Mouse (Mus musculus): ENCODE data around the gene Irf8. TPM values are rescaled to one million over a fixed set of nuclear protein-coding genes. Genes with fewer than 3 reads are reported as not detected.

Irf8 gene
- polyA plus RNA-seq, 1 experiment: 50.7 TPM

DNA sequence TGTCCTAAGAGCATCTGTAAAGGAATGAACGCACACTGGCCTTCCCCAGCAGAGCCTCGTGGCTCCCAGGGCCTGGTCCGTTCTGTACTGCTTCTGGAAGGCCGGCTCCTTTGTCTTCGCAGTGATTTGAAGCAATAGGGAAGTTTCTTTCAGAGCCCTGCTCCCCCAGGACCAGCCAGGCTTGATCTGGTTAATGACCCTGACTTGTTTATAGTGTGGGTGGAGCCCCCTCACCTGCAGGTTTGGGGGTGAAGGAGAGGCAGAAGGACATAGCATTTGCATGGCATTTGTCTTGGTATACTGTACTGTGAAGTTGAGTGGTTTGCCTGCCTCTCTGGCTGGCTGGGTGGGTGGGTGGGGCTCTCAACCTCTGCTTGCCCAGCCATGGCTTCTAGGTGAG, 8.3 kb downstream of the Irf8 start:
- H3K4me3 ChIP-seq (replicated peaks): peak overlapping the region; percentile 51
- peaks cover 12% of the 10 kb centered on the region for H3K9me3 ChIP-seq
- no peak for TF ChIP-seq GATA1 (IDR thresholded peaks at IDR 0.05; ENCODE audit: borderline replicate concordance, low read length)
- no peak for TF ChIP-seq FLI1 (IDR thresholded peaks at IDR 0.05; ENCODE audit: low read length)
- H3K27me3 ChIP-seq (replicated peaks): peaks cover 16% of the 10 kb centered on the region
- H3K4me1 ChIP-seq: peaks cover 73% of the 10 kb centered on the region
- peaks cover 28% of the 10 kb centered on the region for H3K36me3 ChIP-seq (replicated peaks; ENCODE audit: low read length)

DNA sequence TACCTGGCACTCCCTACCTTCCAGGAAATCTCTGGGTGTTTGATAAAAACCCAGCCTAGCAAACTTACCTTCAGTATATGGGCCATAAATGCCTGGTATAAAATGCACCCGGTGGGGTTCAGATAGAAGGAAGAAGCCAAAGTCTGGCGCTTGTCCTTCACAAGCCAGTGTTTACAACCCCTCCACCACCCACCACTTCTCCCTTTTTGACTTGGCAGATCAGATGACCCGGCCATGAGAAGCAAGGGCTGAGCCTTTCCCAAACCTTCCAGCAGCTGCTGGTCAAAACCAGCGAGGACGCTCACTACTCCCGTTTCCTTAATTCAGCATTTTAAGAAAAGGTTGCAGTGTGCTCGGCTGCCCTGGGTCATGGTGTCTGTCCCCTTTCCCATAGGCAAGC, 9.1 kb downstream of the Irf8 start:
- peaks cover 8% of the 10 kb centered on the region for H3K27me3 ChIP-seq (replicated peaks)
- peaks cover 21% of the 10 kb centered on the region for H3K36me3 ChIP-seq (replicated peaks; ENCODE audit: low read length)
- H3K4me3 ChIP-seq (replicated peaks): no peak overlapping the region
- peaks cover 4% of the 10 kb centered on the region; the same call in 1 of the 2 replicates for H3K9me3 ChIP-seq
- peaks cover 72% of the 10 kb centered on the region for H3K4me1 ChIP-seq
- TF ChIP-seq FLI1 (IDR thresholded peaks at IDR 0.05; ENCODE audit: low read length) (no peak), GATA1 (IDR thresholded peaks at IDR 0.05; ENCODE audit: borderline replicate concordance, low read length) (no peak)

DNA sequence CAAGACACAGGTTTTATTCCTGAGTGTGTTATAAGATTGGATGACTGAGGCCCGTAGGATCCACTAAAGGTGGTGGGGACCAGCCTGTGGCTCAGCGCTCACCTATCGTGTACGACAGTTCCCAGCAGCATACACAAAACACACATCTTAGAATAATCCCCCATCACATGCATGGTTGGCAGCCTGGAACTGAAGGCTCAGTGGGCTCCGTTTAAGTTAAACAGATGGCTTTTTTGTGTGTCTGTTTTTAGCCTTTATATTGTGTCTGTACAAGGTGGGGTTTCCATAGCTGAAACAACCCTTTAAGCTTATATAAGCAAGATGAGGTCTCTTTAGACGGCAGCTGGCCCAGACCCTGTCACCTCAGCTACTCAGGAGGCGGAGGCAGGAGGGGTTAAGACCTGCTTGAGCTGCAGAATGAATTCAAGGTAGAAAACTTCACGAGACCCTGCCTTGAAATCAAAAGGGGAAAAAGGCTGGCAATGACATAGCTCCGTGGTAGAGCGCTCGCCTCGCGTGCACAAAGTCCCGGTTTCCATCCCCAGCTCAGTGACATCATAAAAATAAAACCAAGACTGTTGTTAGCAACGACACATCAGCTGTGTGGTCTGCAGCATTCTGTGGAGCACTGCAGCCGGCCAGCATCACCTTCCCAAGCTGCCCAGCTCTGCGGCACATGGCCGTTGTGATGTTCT, 10.0 kb downstream of the Irf8 start:
- H3K36me3 ChIP-seq (replicated peaks; ENCODE audit: low read length): peaks cover 14% of the 10 kb centered on the region
- H3K27me3 ChIP-seq (replicated peaks): no peaks in the 10 kb centered on the region
- no peaks in the 10 kb centered on the region for H3K9me3 ChIP-seq
- TF ChIP-seq GATA1 (IDR thresholded peaks at IDR 0.05; ENCODE audit: borderline replicate concordance, low read length) (no peak), FLI1 (IDR thresholded peaks at IDR 0.05; ENCODE audit: low read length) (no peak)
- H3K4me3 ChIP-seq (replicated peaks): no peak overlapping the region
- H3K4me1 ChIP-seq: peaks cover 81% of the 10 kb centered on the region

DNA sequence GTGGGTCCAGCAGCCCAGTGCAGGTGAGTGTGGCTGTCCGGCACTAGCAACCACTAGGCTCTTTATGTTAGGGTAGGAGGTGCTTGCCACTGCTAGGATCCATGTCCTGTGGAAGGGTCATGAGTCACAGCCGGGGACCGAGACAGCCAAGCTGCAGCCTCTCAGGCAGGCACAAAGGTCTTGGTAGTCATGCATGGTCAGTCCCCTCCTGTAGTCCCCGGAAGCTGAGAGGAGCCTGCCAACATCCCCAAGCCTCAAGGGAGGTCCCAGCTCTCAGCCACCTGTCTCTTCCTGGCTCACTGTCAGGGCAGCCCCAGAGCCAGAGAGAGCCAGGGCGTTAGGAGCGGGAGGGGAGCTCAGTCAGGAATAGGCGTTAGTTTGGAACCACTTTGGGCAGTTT, 11.1 kb downstream of the Irf8 start:
- H3K4me1 ChIP-seq: peaks cover 88% of the 10 kb centered on the region
- no peaks in the 10 kb centered on the region for H3K27me3 ChIP-seq (replicated peaks)
- no peak for TF ChIP-seq FLI1 (IDR thresholded peaks at IDR 0.05; ENCODE audit: low read length)
- no peak for TF ChIP-seq GATA1 (IDR thresholded peaks at IDR 0.05; ENCODE audit: borderline replicate concordance, low read length)
- no peaks in the 10 kb centered on the region for H3K9me3 ChIP-seq
- H3K4me3 ChIP-seq (replicated peaks): no peak overlapping the region
- peaks cover 8% of the 10 kb centered on the region for H3K36me3 ChIP-seq (replicated peaks; ENCODE audit: low read length)

DNA sequence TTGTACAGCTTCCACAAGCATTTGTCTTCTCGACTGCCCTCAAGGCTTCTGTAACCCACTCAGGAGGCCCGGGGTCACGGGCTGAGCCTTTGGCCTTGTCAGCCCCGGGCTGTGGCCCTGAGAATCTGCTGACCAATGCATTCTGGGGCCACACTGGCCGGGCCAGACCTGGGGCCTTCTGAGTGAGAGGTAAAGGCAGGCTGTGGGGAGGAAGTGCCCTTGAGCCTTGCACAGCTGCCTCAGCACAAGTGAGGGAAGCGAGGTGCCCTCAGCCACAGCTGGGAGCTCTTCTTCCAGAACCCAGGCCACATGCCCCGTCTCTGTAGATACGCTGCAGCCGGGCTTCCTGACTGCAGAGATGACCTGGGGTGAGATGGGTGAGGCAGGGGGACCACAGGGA, 14.5 kb downstream of the Irf8 start:
- Histone ChIP-seq H3K36me3 (replicated peaks; ENCODE audit: low read length) (peaks cover 34% of the 10 kb centered on the region), H3K27me3 (replicated peaks) (peaks cover 6% of the 10 kb centered on the region), H3K4me3 (replicated peaks) (no peak overlapping the region), H3K9me3 (no peaks in the 10 kb centered on the region), H3K4me1 (peaks cover 78% of the 10 kb centered on the region)
- no peak for TF ChIP-seq GATA1 (IDR thresholded peaks at IDR 0.05; ENCODE audit: borderline replicate concordance, low read length)
- no peak for TF ChIP-seq FLI1 (IDR thresholded peaks at IDR 0.05; ENCODE audit: low read length)

DNA sequence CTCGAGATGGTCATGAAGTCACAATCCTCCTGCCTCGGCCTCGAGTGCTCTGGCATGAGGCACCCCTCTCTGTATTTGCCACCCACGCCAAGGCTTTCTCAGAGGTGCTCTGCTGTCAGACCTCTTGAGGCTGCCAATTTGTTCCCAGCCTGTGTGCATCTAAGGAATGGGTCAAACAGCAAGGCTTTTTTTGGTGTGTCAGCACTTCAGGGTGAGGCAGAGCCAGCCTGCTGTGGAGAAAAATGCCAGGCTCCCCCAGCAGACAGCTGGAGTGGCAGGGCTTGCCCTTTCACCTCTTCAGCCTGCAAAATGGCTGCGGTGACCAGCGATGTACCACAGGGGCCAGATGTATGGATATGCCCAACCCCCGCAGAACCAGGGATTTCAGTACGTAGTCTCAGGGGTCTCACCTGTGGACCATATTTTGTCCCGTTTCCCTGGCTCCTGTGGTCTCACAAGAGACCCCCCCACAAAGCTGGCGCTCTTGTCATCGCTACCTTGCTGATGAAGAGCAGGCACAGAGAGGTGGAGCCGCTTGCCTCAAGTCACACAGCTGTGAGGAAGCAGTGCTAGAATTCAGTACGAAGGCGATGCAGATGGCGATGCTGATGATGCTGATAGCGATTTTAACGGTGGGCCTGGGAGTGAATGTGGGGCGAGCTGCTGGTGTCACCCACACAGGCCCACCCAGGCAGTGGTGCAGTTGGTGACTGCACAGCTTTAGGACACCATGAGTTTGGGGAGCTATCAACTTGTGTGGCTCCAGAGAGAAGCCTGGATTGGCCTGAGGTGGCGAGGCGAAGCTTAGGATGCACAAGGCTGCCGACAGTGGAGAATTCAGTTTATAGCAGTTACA, 15.3 kb downstream of the Irf8 start:
- Histone ChIP-seq H3K4me1 (peaks cover 72% of the 10 kb centered on the region), H3K9me3 (0 out of 2 replicates have a peak, but pooled peaks cover 5% of the 10 kb centered on the region), H3K36me3 (replicated peaks; ENCODE audit: low read length) (peaks cover 39% of the 10 kb centered on the region)

DNA sequence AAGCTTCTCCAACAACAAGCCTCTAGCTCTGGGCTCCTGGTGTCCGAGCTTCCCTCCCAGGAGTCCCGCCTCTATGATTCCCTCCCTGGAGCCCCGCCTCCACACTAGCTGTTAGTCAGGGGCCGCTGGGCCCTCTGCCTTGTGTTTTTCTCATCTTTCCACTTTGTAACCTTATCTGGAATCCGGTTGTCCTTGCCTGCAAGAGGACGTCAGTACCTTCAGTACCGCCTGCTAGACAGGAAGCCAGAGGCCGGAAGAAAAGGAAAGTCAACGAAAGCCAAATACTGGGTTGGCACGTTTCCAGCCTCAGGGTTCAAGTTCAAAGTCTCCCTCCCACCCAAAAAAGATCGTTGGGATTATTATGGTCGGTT, 15.9 kb downstream of the Irf8 start:
- TF ChIP-seq FLI1 (IDR thresholded peaks at IDR 0.05; ENCODE audit: low read length) (no peak), GATA1 (IDR thresholded peaks at IDR 0.05; ENCODE audit: borderline replicate concordance, low read length) (no peak)
- Histone ChIP-seq H3K9me3 (0 out of 2 replicates have a peak, but pooled peaks cover 5% of the 10 kb centered on the region), H3K27me3 (replicated peaks) (peaks cover 8% of the 10 kb centered on the region), H3K4me1 (peaks cover 65% of the 10 kb centered on the region), H3K36me3 (replicated peaks; ENCODE audit: low read length) (peaks cover 37% of the 10 kb centered on the region), H3K4me3 (replicated peaks) (peak overlapping the region; percentile 75)

More for the DNA sequence above, 15.3 kb downstream of the Irf8 start:
- Histone ChIP-seq H3K4me3 (replicated peaks) (peak overlapping the region; percentile 75), H3K27me3 (replicated peaks) (peaks cover 8% of the 10 kb centered on the region)
- no peak for TF ChIP-seq FLI1 (IDR thresholded peaks at IDR 0.05; ENCODE audit: low read length)
- no peak for TF ChIP-seq GATA1 (IDR thresholded peaks at IDR 0.05; ENCODE audit: borderline replicate concordance, low read length)

DNA sequence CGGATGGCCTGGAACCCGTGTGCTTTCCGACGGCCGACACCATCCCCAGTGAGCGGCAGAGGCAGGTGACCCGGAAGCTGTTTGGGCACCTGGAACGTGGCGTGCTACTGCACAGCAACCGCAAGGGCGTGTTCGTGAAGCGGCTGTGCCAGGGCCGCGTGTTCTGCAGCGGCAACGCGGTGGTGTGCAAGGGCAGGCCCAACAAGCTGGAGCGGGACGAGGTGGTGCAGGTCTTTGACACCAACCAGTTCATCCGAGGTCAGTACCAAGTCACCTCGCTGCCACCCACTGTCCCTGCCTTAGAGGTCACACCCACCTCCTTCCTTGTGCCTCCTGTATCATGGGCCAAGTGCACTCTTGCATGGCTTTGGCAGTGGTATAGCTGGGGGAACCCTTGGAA, 17.3 kb downstream of the Irf8 start:
- Histone ChIP-seq H3K27me3 (replicated peaks) (peaks cover 8% of the 10 kb centered on the region), H3K4me1 (peaks cover 56% of the 10 kb centered on the region), H3K36me3 (replicated peaks; ENCODE audit: low read length) (peaks cover 34% of the 10 kb centered on the region), H3K9me3 (0 out of 2 replicates have a peak, but pooled peaks cover 5% of the 10 kb centered on the region), H3K4me3 (replicated peaks) (peak overlapping the region; percentile 42)
- TF ChIP-seq GATA1 (IDR thresholded peaks at IDR 0.05; ENCODE audit: borderline replicate concordance, low read length) (no peak), FLI1 (IDR thresholded peaks at IDR 0.05; ENCODE audit: low read length) (no peak)

DNA sequence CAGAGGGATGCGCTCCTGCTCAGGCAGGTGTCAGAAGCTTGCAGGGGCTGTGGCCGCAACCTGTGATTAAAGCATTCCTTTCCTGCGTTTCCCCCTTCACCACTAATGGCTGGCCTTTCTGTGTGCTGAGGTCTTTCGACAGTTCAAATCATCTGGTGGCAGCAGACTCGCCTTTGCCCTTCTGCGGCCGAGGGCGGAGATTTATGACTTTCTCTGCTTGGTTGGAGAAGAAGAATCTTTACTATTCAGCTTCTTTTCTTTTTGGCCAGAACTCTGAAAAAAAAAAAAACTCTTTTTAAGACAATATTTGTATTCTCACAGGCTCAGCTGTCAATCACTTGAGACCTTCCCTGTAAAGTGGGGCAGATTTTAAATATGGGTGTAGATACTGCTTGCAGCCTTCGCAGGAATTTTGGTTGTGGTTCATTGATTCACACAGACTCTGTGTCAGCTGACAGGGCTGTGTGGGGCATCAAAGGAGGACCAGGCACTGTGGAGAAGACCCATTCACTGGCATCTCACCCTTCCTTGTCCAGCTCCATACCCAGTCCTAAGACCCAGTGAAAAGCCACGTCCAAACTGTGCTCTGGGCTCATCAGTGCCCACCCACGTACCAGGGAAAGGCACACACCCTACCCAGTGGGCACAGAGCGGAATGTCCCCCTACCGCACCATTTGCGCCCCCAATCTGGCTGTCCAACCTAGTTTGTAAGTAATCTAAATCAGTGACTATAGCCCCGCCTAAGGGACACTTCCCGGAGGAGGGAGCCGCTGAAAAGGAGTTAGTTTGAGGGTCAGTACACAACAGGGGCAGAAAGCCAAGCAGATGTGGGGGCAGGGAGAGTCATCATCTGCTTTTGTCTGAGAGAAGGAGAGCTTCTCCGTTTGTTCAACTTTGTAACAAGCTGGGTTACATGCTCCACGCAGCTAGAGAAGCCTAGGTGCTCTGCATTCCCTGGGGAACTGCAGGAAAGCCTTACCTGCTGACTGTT, 19.4 kb downstream of the Irf8 start:
- no peak for TF ChIP-seq FLI1 (IDR thresholded peaks at IDR 0.05; ENCODE audit: low read length)
- TF ChIP-seq GATA1 (IDR thresholded peaks at IDR 0.05; ENCODE audit: borderline replicate concordance, low read length): no peak
- Histone ChIP-seq H3K36me3 (replicated peaks; ENCODE audit: low read length) (peaks cover 34% of the 10 kb centered on the region), H3K27me3 (replicated peaks) (peaks cover 8% of the 10 kb centered on the region), H3K4me1 (peaks cover 58% of the 10 kb centered on the region), H3K9me3 (0 out of 2 replicates have a peak, but pooled peaks cover 5% of the 10 kb centered on the region), H3K4me3 (replicated peaks) (no peak overlapping the region)

Measured in megakaryocyte, embryonic 14.5 days (primary cell).